Mouse (Mus musculus) hindbrain, embryonic 14.5 days (tissue): ENCODE measurements around the gene Bricd5. TPM values are rescaled to one million over a fixed set of nuclear protein-coding genes. Genes with fewer than 3 reads are reported as not detected.
A peak's percentile ranks its signal among the peaks of the same experiment; 100 is the strongest.
"Not testable (repeated sequence)": the region's sequence is repeated elsewhere in the genome, so short reads cannot be mapped to it uniquely, and the experiment has no call there.

Source experiments
- ATAC-seq: fragments of 200-750 bp; cut with Nextera tagmentation; 2 replicates; pipeline ENCODE4 v1.8.0; 2017; ENCODE audit warnings: moderate number of reproducible peaks, mild to moderate bottlenecking, moderate TSS enrichment, moderate library complexity; ENCODE audit not compliant: low FRiP score
- DNase-seq: peaks from one replicate; pipeline ENCODE4 v3.0.0-alpha.2; 2015; ENCODE audit warnings: low spot score
- H3K27ac ChIP-seq: fragments of 300-500 bp; sonication (generic); 2 replicates; pipeline ENCODE4 v1.5.1; 2014; ENCODE audit warnings: mild to moderate bottlenecking, moderate library complexity
- H3K27me3 ChIP-seq: fragments of 300-500 bp; sonication (generic); 2 replicates; pipeline ENCODE4 v1.6.1; 2014; ENCODE audit warnings: mild to moderate bottlenecking, low read length, mixed read lengths; ENCODE audit not compliant: control insufficient read depth, insufficient read depth
- H3K36me3 ChIP-seq: fragments of 300-500 bp; sonication (generic); replicated peaks from 2 replicates; pipeline ENCODE4 v1.6.1; 2014; ENCODE audit not compliant: control insufficient read depth, insufficient read depth
- H3K4me1 ChIP-seq: fragments of 300-500 bp; sonication (generic); replicated peaks from 2 replicates; pipeline ENCODE4 v1.6.1; 2014; ENCODE audit warnings: antibody characterized with exemption, low read length, mixed read lengths; ENCODE audit not compliant: control insufficient read depth, insufficient read depth
- H3K4me2 ChIP-seq: fragments of 300-500 bp; sonication (generic); replicated peaks from 2 replicates; pipeline ENCODE4 v1.6.1; 2014; ENCODE audit warnings: mild to moderate bottlenecking, moderate library complexity
- H3K4me3 ChIP-seq: fragments of 300-500 bp; sonication (generic); replicated peaks from 2 replicates; pipeline ENCODE4 v1.5.1; 2014; ENCODE audit warnings: mild to moderate bottlenecking, low read length
- H3K9ac ChIP-seq: fragments of 300-500 bp; sonication (generic); 2 replicates; pipeline ENCODE4 v1.6.1; 2014
- H3K9me3 ChIP-seq: fragments of 300-500 bp; sonication (generic); 2 replicates; pipeline ENCODE4 v1.6.1; 2016; ENCODE audit warnings: low read length; ENCODE audit not compliant: control insufficient read depth
- WGBS: fragments of 180-500 bp; shearing (Covaris S2); extraction: QIAGEN DNeasy Blood & Tissue Kit; methylation state at CpG from one replicate; pipeline ENCODE4 v1.1.7; 2014; 5-methylcytosine and 5-hydroxymethylcytosine counted together
- polyA plus RNA-seq: library from polyadenylated mRNA; unstranded; fragments of >200 nt; fragmentation: Nextera tagmentation; extraction: Ambion mirVana; gene quantifications from 2 replicates; pipeline ENCODE4 v1.2.1, GENCODE M21; 2014

Bricd5 gene
- 0.75 TPM in 1 of 2 replicates, not detected in the other for polyA plus RNA-seq

DNA sequence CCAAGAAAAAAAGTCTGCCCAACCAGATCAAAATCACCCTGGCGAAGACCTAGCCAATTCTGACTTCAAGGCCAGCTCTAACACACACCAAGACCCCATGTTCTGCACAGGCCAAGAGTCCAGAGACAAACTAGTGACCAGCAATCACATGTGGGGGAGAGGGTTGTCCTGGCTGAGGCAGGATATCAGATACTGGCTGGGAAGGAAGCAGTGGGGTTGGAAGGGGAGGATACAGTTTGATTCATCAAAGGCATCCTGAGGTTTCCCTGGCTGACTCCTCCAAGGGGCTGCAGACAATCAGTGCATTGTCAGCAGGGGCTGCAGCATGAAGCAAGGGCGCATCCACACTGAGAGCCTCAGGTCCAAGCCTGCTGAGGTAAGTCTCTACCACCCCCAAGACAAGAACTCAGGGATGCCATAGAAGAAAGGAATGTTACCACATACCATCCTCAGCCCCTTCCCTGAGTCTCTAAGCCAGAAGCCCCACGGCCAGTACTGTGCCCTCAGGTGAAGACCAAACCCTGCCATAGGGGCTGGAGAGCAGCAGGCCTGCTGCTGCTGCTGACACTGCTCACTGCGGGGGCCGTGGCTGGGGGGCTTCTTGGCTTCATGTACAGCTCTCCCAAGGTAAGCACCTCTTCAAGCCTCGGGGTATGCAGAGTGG, at the start of gene Bricd5:
Gene Bricd5, plus strand, starts transcription at position 273 of the 664 bp plus-strand sequence.
- Histone ChIP-seq H3K9ac (no peak within 1 kb of the TSS), H3K27ac (no peak within 1 kb of the TSS), H3K4me1 (peaks cover 20% of the 10 kb centered on the region), H3K9me3 (no peaks in the 10 kb centered on the region), H3K4me2 (peak within 1 kb of the TSS; percentile 99; the same call in 1 of the 2 replicates), H3K4me3 (no peak within 1 kb of the TSS), H3K27me3 (no peaks in the 10 kb centered on the region), H3K36me3 (peaks cover 52% of the 10 kb centered on the region)
- ATAC-seq (no peak), DNase-seq (no peak)
- 75% methylated on average over 6 of the region's 6 CpGs for WGBS

DNA sequence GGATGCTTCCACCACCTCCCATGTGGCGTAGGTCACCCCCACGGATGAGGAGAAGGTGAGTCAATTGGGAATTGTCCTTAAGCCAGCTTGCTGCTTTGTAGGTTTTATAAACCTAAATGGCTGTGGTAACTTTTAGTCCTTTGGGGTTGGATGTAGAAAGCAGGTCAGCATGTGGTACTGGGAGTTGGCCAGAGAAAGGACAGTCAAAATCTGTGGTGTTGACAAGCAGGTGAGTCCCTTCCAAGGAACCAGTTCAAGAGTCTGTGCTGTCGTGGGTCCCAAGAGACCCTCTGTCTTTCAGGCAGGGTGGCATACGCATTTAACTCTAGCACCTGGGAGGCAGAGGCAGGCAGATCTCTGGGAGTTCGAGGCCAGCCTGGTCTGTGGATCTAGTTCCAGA, 49.2 kb upstream of the Bricd5 start:
- Histone ChIP-seq H3K4me2 (no peak overlapping the region), H3K36me3 (peaks cover 60% of the 10 kb centered on the region), H3K9me3 (no peaks in the 10 kb centered on the region), H3K4me3 (no peak overlapping the region), H3K27ac (no peak overlapping the region), H3K27me3 (no peaks in the 10 kb centered on the region), H3K9ac (no peak overlapping the region), H3K4me1 (peaks cover 6% of the 10 kb centered on the region)
- WGBS, result 94% methylated on average over 5 of the region's 5 CpGs
- ATAC-seq, result no peak
- no peak for DNase-seq

DNA sequence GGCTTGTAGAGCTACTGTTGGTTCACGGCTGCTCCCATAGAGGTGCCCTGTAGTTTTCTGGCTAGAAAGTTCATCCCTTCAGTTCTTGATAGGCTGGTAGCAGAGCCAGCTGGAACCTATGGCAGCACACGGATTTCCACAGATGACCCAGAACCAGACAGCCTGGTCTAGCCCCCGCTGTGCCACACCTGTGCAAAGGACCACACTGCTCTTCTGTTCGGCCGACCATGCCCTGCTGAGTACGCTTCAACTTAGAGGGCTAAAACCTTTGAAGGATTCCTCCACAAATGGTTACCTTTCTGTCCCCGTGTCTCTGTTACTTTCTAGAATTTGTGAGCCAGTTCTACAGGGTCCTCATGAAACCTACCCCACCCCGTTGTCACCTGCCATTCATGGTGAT, 48.4 kb upstream of the Bricd5 start:
- H3K27ac ChIP-seq, ATAC-seq, H3K4me2 ChIP-seq, H3K9ac ChIP-seq, H3K9me3 ChIP-seq, DNase-seq, H3K4me1 ChIP-seq, H3K4me3 ChIP-seq, H3K27me3 ChIP-seq: not testable (repeated sequence)
- 96% methylated on average over 4 of the region's 8 CpGs for WGBS
- H3K36me3 ChIP-seq, result peaks cover 52% of the 10 kb centered on the region

DNA sequence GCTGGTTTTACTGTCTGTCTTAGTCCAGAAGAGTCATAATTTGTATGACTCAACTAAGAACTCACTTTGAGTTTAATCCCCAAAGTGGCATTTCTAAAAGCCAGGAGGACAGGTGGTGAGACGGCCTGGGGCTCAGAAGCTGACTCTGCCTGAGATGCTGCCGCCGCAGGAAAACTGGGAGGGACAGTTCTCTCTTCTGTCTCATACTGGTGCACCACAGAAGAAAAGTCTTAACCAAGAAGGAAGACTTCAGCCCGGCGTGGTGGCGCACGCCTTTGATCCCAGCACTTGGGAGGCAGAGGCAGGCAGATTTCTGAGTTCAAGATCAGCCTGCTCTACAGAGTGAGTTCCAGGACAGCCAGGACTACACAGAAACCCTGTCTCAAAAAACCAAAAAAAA, 47.8 kb upstream of the Bricd5 start:
- Histone ChIP-seq H3K4me1 (peaks cover 6% of the 10 kb centered on the region), H3K27me3 (no peaks in the 10 kb centered on the region), H3K4me3 (0 out of 2 replicates have a peak overlapping the region, but pooled peaks have one; percentile 57), H3K36me3 (peaks cover 46% of the 10 kb centered on the region), H3K9ac (peak overlapping the region; percentile 82; the same call in 1 of the 2 replicates), H3K27ac (peak overlapping the region; percentile 96), H3K4me2 (peak overlapping the region; percentile 69), H3K9me3 (no peaks in the 10 kb centered on the region)
- WGBS, result 89% methylated on average over 7 of the region's 7 CpGs
- DNase-seq (no peak), ATAC-seq (no peak; the same call in 1 of the 2 replicates)

DNA sequence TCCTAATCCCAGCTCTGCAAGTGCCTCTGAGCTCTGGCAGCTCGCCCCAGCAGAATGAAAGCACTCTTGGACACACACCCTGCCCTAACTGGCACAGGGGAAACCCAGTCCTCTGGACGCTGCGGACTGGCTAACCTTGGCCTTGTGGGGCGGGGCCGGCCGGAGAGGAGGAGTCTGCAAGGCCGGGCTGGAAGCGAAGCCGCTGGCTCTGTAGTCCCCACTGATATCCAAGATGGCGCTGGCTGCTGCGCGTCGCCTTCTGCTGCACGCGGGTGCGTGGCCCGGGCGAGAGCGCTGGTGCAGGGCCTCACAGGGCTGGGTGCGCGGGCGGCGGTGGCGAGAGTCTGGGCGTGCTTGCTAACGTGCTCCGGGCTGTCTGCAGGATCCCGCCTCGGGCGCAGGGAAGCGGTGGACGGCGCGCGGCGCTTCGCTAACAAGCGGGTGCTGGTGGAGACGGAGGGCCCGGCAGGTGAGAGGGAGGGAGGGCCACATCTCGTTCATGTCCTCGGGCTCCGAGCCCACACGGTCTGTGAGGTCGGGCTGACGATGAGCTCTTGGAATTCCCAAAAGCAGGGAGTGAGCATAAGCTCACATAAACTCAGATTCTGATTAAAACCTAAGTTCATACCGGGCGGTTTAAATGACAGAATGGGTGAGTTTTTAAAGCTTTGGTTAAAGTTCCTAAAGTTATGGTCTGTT, 47.1 kb upstream of the Bricd5 start, which contains the start of gene Eci1:
Gene Eci1, plus strand, starts transcription at position 171 of the 699 bp plus-strand sequence.
- Histone ChIP-seq H3K4me3 (peak within 1 kb of the TSS; percentile 57), H3K9ac (peak within 1 kb of the TSS; percentile 82), H3K27ac (peak within 1 kb of the TSS; percentile 96), H3K4me2 (peak within 1 kb of the TSS; percentile 69), H3K4me1 (peaks cover 6% of the 10 kb centered on the region), H3K27me3 (no peaks in the 10 kb centered on the region), H3K36me3 (peaks cover 39% of the 10 kb centered on the region), H3K9me3 (no peaks in the 10 kb centered on the region)
- ATAC-seq, result peak; percentile 95
- under 1% methylated on average over 48 of the region's 48 CpGs for WGBS
- DNase-seq, result peak; percentile 75

DNA sequence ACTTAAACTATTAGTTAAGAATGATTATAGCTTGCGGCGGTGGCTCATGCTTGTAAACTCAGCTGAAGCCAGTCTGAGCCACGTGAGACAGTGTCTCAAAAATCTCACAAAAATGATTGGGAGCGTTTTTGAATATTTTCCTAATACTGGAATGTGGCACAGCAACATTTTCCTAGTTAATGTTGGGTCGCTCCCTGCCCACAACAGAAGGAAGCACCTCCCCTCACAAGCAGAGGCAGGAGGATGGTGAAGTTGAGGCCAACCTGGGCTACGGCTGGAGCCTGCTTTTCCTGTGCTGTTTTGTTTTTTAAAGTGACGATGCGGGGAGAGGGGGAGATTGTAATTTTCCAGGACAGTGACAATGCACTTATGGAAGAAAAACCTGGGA, 46.5 kb upstream of the Bricd5 start:
- Histone ChIP-seq H3K4me2 (peak overlapping the region; percentile 69), H3K36me3 (peaks cover 34% of the 10 kb centered on the region), H3K9me3 (no peaks in the 10 kb centered on the region), H3K4me3 (peak overlapping the region; percentile 57), H3K27ac (peak overlapping the region; percentile 96; the same call in 1 of the 2 replicates), H3K9ac (peak overlapping the region; percentile 82), H3K4me1 (peaks cover 6% of the 10 kb centered on the region), H3K27me3 (no peaks in the 10 kb centered on the region)
- DNase-seq (no peak), ATAC-seq (no peak)
- WGBS, result 5% methylated on average over 8 of the region's 8 CpGs

DNA sequence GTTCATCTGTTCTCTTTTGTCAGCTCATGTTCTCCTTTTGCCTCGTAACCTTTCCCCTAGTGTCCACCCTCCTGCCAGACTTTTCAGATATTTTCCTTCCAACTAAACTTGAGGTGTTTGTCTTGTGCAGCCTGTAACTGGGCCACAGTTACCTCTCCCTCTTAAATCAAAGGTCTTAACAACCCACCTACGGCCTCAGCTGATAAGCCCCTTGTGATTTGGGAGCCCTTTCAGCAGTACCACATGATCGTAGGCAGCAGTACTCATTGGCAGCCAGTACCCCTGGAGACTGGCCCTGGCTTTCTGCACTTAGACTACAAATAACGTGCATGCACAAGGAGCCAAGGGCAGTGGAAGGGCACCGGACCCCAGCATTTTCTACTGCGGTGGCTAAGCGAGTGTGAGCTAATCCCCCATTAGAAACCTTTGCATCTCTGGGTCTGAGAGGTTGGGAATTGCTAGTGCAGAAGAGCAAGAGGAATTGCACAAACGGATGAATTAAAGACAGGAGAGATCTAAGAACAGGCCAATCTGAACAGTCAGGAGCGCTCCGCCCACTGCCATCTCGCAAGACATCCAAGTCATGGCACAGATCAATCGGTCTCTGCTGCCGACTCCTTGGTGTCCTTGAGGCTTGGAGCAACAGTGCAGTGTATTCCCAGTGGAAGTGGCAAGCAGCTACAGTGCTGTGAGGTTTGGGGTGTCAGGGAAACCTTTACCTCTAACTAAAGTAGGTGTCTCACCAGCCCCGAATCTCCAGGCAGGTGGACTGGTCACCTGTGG, 44.3 kb upstream of the Bricd5 start:
- Histone ChIP-seq H3K4me3 (no peak overlapping the region), H3K27ac (no peak overlapping the region), H3K9ac (no peak overlapping the region), H3K9me3 (no peaks in the 10 kb centered on the region), H3K4me2 (no peak overlapping the region), H3K4me1 (peaks cover 6% of the 10 kb centered on the region), H3K27me3 (no peaks in the 10 kb centered on the region), H3K36me3 (peaks cover 15% of the 10 kb centered on the region)
- ATAC-seq (no peak), DNase-seq (no peak)
- 80% methylated on average over 14 of the region's 14 CpGs for WGBS

DNA sequence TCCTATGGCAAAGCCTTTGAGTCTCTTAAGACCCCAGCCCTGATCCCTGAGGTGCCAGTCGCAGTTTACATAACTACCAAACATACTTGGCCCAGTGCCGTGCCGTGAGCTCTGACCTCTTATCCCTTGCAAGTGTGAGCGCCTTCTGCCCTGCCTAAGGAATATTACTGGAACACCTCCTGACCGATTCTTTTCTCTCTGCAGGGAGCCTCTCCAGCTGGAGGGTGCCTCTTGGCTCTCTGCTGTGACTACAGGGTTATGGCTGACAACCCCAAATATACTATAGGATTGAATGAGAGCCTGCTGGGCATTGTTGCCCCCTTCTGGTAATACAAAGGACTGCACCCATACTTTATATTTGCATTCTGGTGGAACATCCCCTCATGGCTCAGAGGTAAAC, 36.7 kb upstream of the Bricd5 start:
- H3K4me3 ChIP-seq, result no peak overlapping the region
- 82% methylated on average over 5 of the region's 5 CpGs for whole genome bisulfite sequencing
- no peaks in the 10 kb centered on the region for H3K4me1 ChIP-seq
- H3K9ac ChIP-seq, result no peak overlapping the region
- DNase-seq (peak; percentile 71), ATAC-seq (peak; percentile 45; the same call in 1 of the 2 replicates)
- no peaks in the 10 kb centered on the region for H3K9me3 ChIP-seq
- H3K4me2 ChIP-seq, result no peak overlapping the region
- no peaks in the 10 kb centered on the region for H3K27me3 ChIP-seq
- H3K36me3 ChIP-seq, result peaks cover 62% of the 10 kb centered on the region
- H3K27ac ChIP-seq, result no peak overlapping the region

DNA sequence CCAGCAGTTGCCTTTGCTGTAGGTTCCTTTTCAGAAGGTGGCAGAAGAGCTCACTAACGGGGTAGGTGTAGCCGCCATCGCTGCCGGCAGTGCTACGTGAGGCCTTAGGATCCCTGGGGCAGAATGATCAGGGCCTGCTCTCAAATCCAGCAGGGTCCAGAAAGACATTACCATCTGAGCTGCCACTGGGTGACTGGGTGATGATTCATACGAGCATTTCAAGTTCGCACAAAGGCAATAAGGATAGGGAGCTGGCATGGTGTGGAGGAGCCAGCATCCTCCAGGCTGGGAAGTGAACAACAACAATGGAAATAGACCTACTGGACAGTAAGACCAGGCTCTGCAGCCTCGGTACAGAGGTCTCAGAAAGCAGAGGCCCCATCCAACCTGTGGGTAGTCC, 33.3 kb upstream of the Bricd5 start:
- H3K4me2 ChIP-seq, result no peak overlapping the region
- H3K4me1 ChIP-seq, result no peaks in the 10 kb centered on the region
- no peak overlapping the region for H3K9ac ChIP-seq
- DNase-seq (no peak), ATAC-seq (no peak)
- no peak overlapping the region for H3K4me3 ChIP-seq
- 92% methylated on average over 8 of the region's 8 CpGs for WGBS
- no peaks in the 10 kb centered on the region for H3K9me3 ChIP-seq
- H3K36me3 ChIP-seq, result peaks cover 90% of the 10 kb centered on the region
- no peak overlapping the region for H3K27ac ChIP-seq
- H3K27me3 ChIP-seq, result no peaks in the 10 kb centered on the region
